Mouse (Mus musculus) lung, adult 10 weeks (tissue): ENCODE results near the gene Adgrl1. TPM values are rescaled to one million over a fixed set of nuclear protein-coding genes. Genes with fewer than 3 reads are reported as not detected.

Experiments
- polyA plus RNA-seq: library from polyadenylated mRNA; stranded (reverse); fragments of 350-450 nt; fragmentation: Illumina TruSeq; extraction: RNeasy Lipid Tissue Mini Kit (QIAGEN cat#74804); gene quantifications from one replicate; pipeline ENCODE4 v1.2.3, GENCODE M21; 2014; ENCODE audit warnings: low read depth, low replicate concordance; ENCODE audit not compliant: insufficient read depth

Gene Adgrl1
- polyA plus RNA-seq, result 6.6 TPM

DNA sequence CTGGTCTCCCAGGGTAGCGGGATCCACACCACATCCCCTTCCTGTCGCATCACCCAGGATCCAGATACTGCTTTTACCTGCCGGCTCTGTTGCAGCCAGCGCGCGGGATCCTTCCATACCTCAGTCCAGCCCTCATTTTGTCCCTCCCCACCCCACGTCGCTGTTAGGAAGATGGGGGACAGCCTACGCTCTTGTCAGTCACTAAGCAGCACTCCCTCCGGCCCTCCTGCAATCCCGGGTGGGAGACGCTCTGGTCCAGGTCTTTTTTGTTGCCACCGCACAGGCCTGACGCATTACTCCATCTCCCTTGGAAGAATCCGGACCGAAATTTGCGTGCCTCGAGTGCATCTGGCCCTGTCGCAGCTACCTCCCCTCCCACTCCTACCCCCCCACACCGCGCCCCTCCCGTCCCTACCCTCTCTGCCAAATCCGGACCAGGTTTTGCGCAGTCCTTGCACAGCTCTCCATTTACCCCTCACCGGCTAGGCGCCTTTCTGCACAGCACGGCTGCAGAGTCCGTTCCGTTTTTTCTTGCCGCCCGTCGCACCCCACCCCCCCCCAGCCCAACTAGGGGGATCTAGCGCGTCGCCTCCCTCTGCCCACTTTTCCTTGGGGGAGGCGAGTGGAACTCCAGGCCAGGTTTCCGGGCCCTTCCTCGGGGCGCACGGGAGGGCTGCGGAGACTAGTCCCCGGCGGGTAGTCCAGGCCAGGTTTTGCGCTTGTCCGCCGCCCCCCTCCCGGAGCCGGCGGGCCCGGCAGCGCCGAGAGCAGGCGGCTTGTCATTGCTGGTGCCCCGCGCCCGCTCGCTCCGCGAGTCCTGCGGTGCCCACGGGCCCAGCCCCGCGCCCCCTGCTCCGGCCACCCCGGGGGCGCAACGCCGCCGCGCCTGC lies at the start of gene Adgrl1:
Gene Adgrl1 (plus strand): TSS at position 743 of the 890 bp plus-strand sequence.

DNA sequence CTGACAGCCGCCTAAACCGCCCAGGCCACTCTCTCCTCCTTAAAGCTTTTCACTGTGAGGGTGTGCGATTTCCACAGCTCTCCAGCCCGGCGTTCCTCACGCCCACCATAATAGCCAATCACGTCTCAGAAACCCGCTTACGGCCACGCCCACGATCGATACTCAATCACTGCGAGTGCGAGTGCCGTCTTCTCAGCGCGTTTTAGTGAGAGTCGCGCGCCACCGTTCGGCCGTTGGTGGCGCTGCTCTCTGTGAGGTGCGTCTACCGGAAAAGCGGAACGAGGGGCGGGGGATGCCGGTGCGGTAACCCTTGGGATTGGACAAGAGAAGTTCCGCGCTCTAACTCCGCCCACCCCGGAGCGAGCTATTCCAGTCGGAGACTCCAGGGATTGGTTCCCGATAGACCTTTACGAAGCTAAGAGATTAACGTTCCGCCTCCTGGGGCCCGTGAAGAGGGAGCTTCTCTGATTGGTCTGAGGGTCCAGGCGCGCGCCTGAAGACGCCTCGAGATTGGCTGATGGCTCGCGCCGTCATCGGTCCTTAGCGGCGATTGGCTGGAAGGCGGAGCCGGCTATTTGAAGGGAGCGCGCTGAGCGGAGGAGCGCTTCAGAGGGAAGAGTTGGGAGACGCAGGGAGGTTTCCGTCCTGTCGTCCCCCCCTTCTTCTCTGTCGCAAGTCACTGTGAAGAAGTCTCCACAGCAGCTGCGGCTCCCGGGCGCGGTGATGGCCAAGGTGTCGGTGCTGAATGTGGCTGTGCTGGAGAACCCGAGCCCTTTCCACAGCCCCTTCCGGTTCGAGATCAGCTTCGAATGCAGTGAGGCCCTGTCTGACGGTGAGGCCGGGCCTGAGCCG lies 55.4 kb downstream of the Adgrl1 start, which contains the start of the genes Gm10644 and Asf1b:
Gene Gm10644 (minus strand): TSS at position 100 of the 852 bp plus-strand sequence.
Gene Asf1b (plus strand): TSS at position 402 of the 852 bp plus-strand sequence.

DNA sequence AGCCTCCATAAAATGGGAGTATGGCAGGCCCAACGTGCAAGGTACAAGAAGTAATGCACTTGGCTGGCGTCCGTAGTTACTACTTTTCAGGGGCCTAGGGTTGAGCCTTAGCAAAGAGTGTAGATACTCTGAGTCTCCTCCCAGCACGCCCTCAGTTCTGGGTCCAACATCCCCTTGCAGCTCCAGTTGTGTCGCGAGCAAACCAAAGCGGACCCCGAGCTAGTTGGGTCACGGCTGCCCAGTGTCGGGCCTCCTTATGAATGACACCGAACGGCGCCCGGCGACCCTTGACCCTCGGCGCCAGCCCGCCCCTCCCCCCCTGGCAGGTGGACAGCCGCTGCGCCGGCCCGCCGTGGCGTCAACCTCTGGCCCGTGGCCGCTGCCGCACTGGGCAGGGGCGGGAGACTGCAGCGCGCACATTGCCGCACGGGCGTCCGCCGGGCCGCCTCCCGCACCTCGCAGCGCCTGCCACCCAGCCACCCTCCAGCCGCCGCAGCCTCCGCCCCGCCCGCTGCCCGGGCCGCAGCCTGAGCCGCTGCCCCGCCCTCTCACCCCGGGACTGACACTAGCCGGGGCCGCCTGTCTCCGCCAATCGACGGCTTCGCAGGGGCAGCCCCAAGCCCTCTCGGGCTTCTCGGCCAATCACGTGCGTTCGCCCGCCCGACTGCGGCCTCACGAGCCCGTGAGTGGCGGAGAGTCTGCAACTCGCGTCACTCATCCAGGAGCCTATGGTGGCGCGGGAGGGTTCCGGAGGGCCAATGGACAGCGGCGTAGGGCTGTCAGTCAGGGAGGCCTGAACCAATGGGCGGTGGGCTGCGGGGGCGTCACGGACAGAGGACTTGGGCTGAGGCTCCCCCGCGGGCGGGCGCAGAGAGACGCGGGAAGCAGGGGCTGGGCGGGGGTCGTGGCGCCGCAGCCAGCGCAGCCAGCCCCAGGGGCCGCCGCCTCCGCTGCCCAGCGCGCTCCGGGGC lies 72.5 kb downstream of the Adgrl1 start, which contains the start of gene Prkaca:
Gene Prkaca (plus strand): TSS at position 844 of the 971 bp plus-strand sequence.

Other genes starting within 250 kb of the Adgrl1 start
- 45.7 TPM for gene Gipc1, start 247.4 kb upstream of the Adgrl1 start, polyA plus RNA-seq
- gene Ptger1, start 233.4 kb upstream of the Adgrl1 start, polyA plus RNA-seq, result 2.1 TPM
- 29.7 TPM for gene Pkn1, start 200.9 kb upstream of the Adgrl1 start, polyA plus RNA-seq
- 22.0 TPM for gene Ddx39, start 184.9 kb upstream of the Adgrl1 start, polyA plus RNA-seq
- 186 TPM for gene Adgre5, start 158.8 kb upstream of the Adgrl1 start, polyA plus RNA-seq
- gene Gm10644, start 55.1 kb downstream of the Adgrl1 start, polyA plus RNA-seq, result 0.99 TPM
- gene Asf1b, start 55.4 kb downstream of the Adgrl1 start, polyA plus RNA-seq, result 1.9 TPM
- 41.6 TPM for gene Prkaca, start 72.9 kb downstream of the Adgrl1 start, polyA plus RNA-seq
- gene Samd1, start 97.6 kb downstream of the Adgrl1 start, polyA plus RNA-seq, result 21.5 TPM
- gene 1700067K01Rik, start 101.4 kb downstream of the Adgrl1 start, polyA plus RNA-seq, result 0.24 TPM
- 15.0 TPM for gene 2210011C24Rik, start 112.1 kb downstream of the Adgrl1 start, polyA plus RNA-seq
- gene Palm3, start 121.4 kb downstream of the Adgrl1 start, polyA plus RNA-seq, result 0.21 TPM
- 4.3 TPM for gene Il27ra, start 142.5 kb downstream of the Adgrl1 start, polyA plus RNA-seq
- gene Rln3, start 144.9 kb downstream of the Adgrl1 start, polyA plus RNA-seq, result 1.1 TPM
- gene Gm10643, start 165.0 kb downstream of the Adgrl1 start, polyA plus RNA-seq, result 0.87 TPM
- 6.9 TPM for gene Rfx1, start 166.7 kb downstream of the Adgrl1 start, polyA plus RNA-seq
- gene Dcaf15, start 204.7 kb downstream of the Adgrl1 start, polyA plus RNA-seq, result 11.5 TPM
- gene Podnl1, start 225.9 kb downstream of the Adgrl1 start, polyA plus RNA-seq, result 0.66 TPM
- gene Cc2d1a, start 247.8 kb downstream of the Adgrl1 start, polyA plus RNA-seq, result 11.2 TPM
- 0.99 TPM for gene 4930432K21Rik, start 247.9 kb downstream of the Adgrl1 start, polyA plus RNA-seq